Mouse (Mus musculus): ENCODE measurements around the gene Ppp1r3f. TPM values are rescaled to one million over a fixed set of nuclear protein-coding genes. Genes with fewer than 3 reads are reported as not detected.

Gene Ppp1r3f
- polyA plus RNA-seq, 1 experiment from 2014 or later = 1.4 TPM

GRCm38 (mm10) chrX:7567491-7567890 lies 6.6 kb downstream of the Ppp1r3f start:
- no peak overlapping the region for H3K27ac ChIP-seq (ENCODE audit: low read length)
- H3K4me2 ChIP-seq (ENCODE audit: low read depth, low read length) = no peak overlapping the region
- H3K27me3 ChIP-seq (ENCODE audit: control insufficient read depth, insufficient read depth, low read depth, low read length) = no peaks in the 10 kb centered on the region
- H3K9ac ChIP-seq (ENCODE audit: low read length) = no peak overlapping the region
- ATAC-seq (ENCODE audit: low read depth) = no peak
- H3K9me3 ChIP-seq (ENCODE audit: control insufficient read depth, low read length) = no peaks in the 10 kb centered on the region
- 58% methylated on average over 8 of the region's 9 CpGs for WGBS
- H3K4me1 ChIP-seq (replicated peaks; ENCODE audit: control insufficient read depth, insufficient read depth, low read length) = peaks cover 5% of the 10 kb centered on the region; the same call in 1 of the 2 replicates
- no peak overlapping the region for H3K4me3 ChIP-seq (ENCODE audit: low read length)
- H3K36me3 ChIP-seq (ENCODE audit: control insufficient read depth, insufficient read depth, low read length) = no peaks in the 10 kb centered on the region

- Histone ChIP-seq H3K27ac (ENCODE audit: low read length) (no peak overlapping the region), H3K4me2 (ENCODE audit: low read depth, low read length) (no peak overlapping the region), H3K36me3 (ENCODE audit: control insufficient read depth, insufficient read depth, low read length) (no peaks in the 10 kb centered on the region), H3K4me1 (replicated peaks; ENCODE audit: control insufficient read depth, insufficient read depth, low read length) (0 out of 2 replicates have a peak, but pooled peaks cover 3% of the 10 kb centered on the region), H3K27me3 (ENCODE audit: control insufficient read depth, insufficient read depth, low read depth, low read length) (no peaks in the 10 kb centered on the region), H3K9me3 (ENCODE audit: control insufficient read depth, low read length) (no peaks in the 10 kb centered on the region), H3K4me3 (ENCODE audit: low read length) (no peak overlapping the region), H3K9ac (ENCODE audit: low read length) (no peak overlapping the region)
- WGBS = 64% methylated on average over 6 of the region's 6 CpGs
- no peak for ATAC-seq (ENCODE audit: low read depth)
These were observed 7.7 kb downstream of the Ppp1r3f start for GRCm38 (mm10) chrX:7566352-7566751.

DNA sequence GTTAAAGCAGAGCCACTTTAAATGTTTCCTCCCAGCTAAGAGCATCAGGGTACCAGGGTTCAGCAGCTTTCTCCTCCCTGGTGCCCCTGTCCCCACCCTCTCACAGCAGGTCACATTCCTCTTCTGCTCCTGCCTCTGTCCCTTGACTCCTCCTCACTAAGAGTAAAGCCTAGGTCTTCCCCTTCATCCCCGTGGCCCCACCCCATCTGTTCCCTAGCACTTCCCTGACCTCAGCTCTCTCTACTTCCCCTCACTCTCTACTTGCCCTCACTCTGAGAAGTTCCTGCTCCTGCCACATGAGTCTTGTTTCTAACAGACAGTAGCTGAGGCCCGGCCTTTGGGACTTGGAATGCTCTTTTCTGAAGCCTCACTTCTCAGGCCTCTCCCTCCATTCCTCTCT lies 11.0 kb downstream of the Ppp1r3f start:
- WGBS = 24% methylated on average over 2 of the region's 2 CpGs
- no peaks in the 10 kb centered on the region for H3K4me1 ChIP-seq (replicated peaks; ENCODE audit: control insufficient read depth, insufficient read depth, low read length)
- H3K27me3 ChIP-seq (ENCODE audit: control insufficient read depth, insufficient read depth, low read depth, low read length) = no peaks in the 10 kb centered on the region
- H3K36me3 ChIP-seq (ENCODE audit: control insufficient read depth, insufficient read depth, low read length) = no peaks in the 10 kb centered on the region
- no peaks in the 10 kb centered on the region for H3K9me3 ChIP-seq (ENCODE audit: control insufficient read depth, low read length)
- no peak for ATAC-seq (ENCODE audit: low read depth)
- no peak overlapping the region for H3K4me3 ChIP-seq (ENCODE audit: low read length)
- H3K4me2 ChIP-seq (ENCODE audit: low read depth, low read length) = no peak overlapping the region
- H3K27ac ChIP-seq (ENCODE audit: low read length) = no peak overlapping the region
- H3K9ac ChIP-seq (ENCODE audit: low read length) = no peak overlapping the region

GRCm38 (mm10) chrX:7553474-7553873 lies 20.6 kb downstream of the Ppp1r3f start:
- H3K4me3 ChIP-seq (ENCODE audit: low read length) = no peak overlapping the region
- no peaks in the 10 kb centered on the region for H3K36me3 ChIP-seq (ENCODE audit: control insufficient read depth, insufficient read depth, low read length)
- WGBS = 90% methylated on average over 4 of the region's 4 CpGs
- no peak overlapping the region for H3K4me2 ChIP-seq (ENCODE audit: low read depth, low read length)
- no peak overlapping the region for H3K27ac ChIP-seq (ENCODE audit: low read length)
- no peak for ATAC-seq (ENCODE audit: low read depth)
- H3K9ac ChIP-seq (ENCODE audit: low read length) = no peak overlapping the region
- H3K9me3 ChIP-seq (ENCODE audit: control insufficient read depth, low read length) = no peaks in the 10 kb centered on the region
- no peaks in the 10 kb centered on the region for H3K27me3 ChIP-seq (ENCODE audit: control insufficient read depth, insufficient read depth, low read depth, low read length)
- no peaks in the 10 kb centered on the region for H3K4me1 ChIP-seq (replicated peaks; ENCODE audit: control insufficient read depth, insufficient read depth, low read length)

DNA sequence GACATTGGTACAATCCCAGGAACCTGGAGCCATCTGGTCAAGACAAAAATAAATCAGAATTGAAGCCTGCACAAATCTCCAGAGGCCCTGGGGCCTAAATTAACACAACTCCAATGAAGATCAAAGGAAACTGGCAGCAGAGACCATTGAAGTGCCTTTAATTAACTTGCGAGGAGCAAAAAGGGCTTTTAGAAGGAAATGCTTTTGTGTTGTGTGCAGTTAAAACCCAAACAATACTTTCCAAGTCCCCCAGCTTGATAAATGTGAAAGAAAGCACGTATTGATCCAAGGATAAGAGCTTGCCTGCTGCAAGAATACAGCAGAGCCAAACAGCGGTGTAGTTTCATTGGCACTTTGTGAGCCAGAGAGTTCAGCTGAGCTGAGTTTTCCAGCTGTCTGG lies 49.1 kb downstream of the Ppp1r3f start:
- Histone ChIP-seq H3K9ac (ENCODE audit: low read length) (no peak overlapping the region), H3K9me3 (ENCODE audit: control insufficient read depth, low read length) (no peaks in the 10 kb centered on the region), H3K36me3 (ENCODE audit: control insufficient read depth, insufficient read depth, low read length) (no peaks in the 10 kb centered on the region), H3K27ac (ENCODE audit: low read length) (no peak overlapping the region), H3K27me3 (ENCODE audit: control insufficient read depth, insufficient read depth, low read depth, low read length) (no peaks in the 10 kb centered on the region), H3K4me1 (replicated peaks; ENCODE audit: control insufficient read depth, insufficient read depth, low read length) (no peaks in the 10 kb centered on the region), H3K4me2 (ENCODE audit: low read depth, low read length) (no peak overlapping the region), H3K4me3 (ENCODE audit: low read length) (no peak overlapping the region)
- WGBS = 36% methylated on average over 3 of the region's 3 CpGs
- no peak for ATAC-seq (ENCODE audit: low read depth)

Other genes with a start within 250 kb of the Ppp1r3f start
- gene Usp27x, start 198.5 kb downstream of the Ppp1r3f start, polyA plus RNA-seq (2015; fragmentation: Nextera tagmentation; extraction: Ambion mirVana) = 0.55 and 0.64 TPM in 2 replicates
- gene Foxp3, start 639 bp downstream of the Ppp1r3f start, polyA plus RNA-seq (2015; fragmentation: Nextera tagmentation; extraction: Ambion mirVana) = 0.11 TPM in 1 of 2 replicates, not detected in the other
- 29.9 and 30.2 TPM in 2 replicates for gene Ccdc22, start 31.2 kb upstream of the Ppp1r3f start, polyA plus RNA-seq (2015; fragmentation: Nextera tagmentation; extraction: Ambion mirVana)
- gene Cacna1f, start 32.8 kb upstream of the Ppp1r3f start, polyA plus RNA-seq (2015; fragmentation: Nextera tagmentation; extraction: Ambion mirVana) = 0.08 TPM in 1 of 2 replicates, not detected in the other
- 2.6 and 3.2 TPM in 2 replicates for gene Syp, start 64.2 kb upstream of the Ppp1r3f start, polyA plus RNA-seq (2015; fragmentation: Nextera tagmentation; extraction: Ambion mirVana)
- gene Prickle3, start 83.0 kb upstream of the Ppp1r3f start, polyA plus RNA-seq (2015; fragmentation: Nextera tagmentation; extraction: Ambion mirVana) = 11.5 and 11.8 TPM in 2 replicates
- 218 and 221 TPM in 2 replicates for gene Plp2, start 97.1 kb upstream of the Ppp1r3f start, polyA plus RNA-seq (2015; fragmentation: Nextera tagmentation; extraction: Ambion mirVana)
- 0.38 and 0.45 TPM in 2 replicates for gene Magix, start 107.0 kb upstream of the Ppp1r3f start, polyA plus RNA-seq (2015; fragmentation: Nextera tagmentation; extraction: Ambion mirVana)
- 51.6 and 51.8 TPM in 2 replicates for gene Gpkow, start 122.8 kb upstream of the Ppp1r3f start, polyA plus RNA-seq (2015; fragmentation: Nextera tagmentation; extraction: Ambion mirVana)
- 102 and 122 TPM in 2 replicates for gene Wdr45, start 140.1 kb upstream of the Ppp1r3f start, polyA plus RNA-seq (2015; fragmentation: Nextera tagmentation; extraction: Ambion mirVana)
- gene Gm45208, start 148.0 kb upstream of the Ppp1r3f start, polyA plus RNA-seq (2015; fragmentation: Nextera tagmentation; extraction: Ambion mirVana) = 0.72 and 1.7 TPM in 2 replicates
- gene Praf2, start 154.2 kb upstream of the Ppp1r3f start, polyA plus RNA-seq (2015; fragmentation: Nextera tagmentation; extraction: Ambion mirVana) = 54.7 and 60.6 TPM in 2 replicates
- 25.1 and 27.0 TPM in 2 replicates for gene Ccdc120, start 176.6 kb upstream of the Ppp1r3f start, polyA plus RNA-seq (2015; fragmentation: Nextera tagmentation; extraction: Ambion mirVana)
- 27.1 and 28.0 TPM in 2 replicates for gene Tfe3, start 188.3 kb upstream of the Ppp1r3f start, polyA plus RNA-seq (2015; fragmentation: Nextera tagmentation; extraction: Ambion mirVana)
- 41.9 and 44.0 TPM in 2 replicates for gene Gripap1, start 215.5 kb upstream of the Ppp1r3f start, polyA plus RNA-seq (2015; fragmentation: Nextera tagmentation; extraction: Ambion mirVana)
- gene Kcnd1, start 248.0 kb upstream of the Ppp1r3f start, polyA plus RNA-seq (2015; fragmentation: Nextera tagmentation; extraction: Ambion mirVana) = 1.1 TPM in 2 replicates

All from lung, embryonic 16.5 days (tissue).